Mouse (Mus musculus): ENCODE results near the gene Ccn2.

- no peak for TF ChIP-seq EP300 (IDR thresholded peaks at IDR 0.05; ENCODE audit: low read depth)
- no peak for TF ChIP-seq CTCF (IDR thresholded peaks at IDR 0.05; ENCODE audit: low read depth)
Observed at GRCm38 (mm10) chr10:24635331-24635815, 40.1 kb downstream of the Ccn2 start.
